Mouse (Mus musculus) ES-Bruce4 (cell line): ENCODE measurements around the gene 4930512M02Rik.

Experiments used
- CTCF ChIP-seq: IDR thresholded peaks from one replicate; pipeline ENCODE4 v1.8.1; 2011; ENCODE audit warnings: low read depth, low read length
- POLR2A ChIP-seq: IDR thresholded peaks from one replicate; pipeline ENCODE4 v1.8.1; 2011; ENCODE audit warnings: low read length; ENCODE audit not compliant: insufficient read depth

DNA sequence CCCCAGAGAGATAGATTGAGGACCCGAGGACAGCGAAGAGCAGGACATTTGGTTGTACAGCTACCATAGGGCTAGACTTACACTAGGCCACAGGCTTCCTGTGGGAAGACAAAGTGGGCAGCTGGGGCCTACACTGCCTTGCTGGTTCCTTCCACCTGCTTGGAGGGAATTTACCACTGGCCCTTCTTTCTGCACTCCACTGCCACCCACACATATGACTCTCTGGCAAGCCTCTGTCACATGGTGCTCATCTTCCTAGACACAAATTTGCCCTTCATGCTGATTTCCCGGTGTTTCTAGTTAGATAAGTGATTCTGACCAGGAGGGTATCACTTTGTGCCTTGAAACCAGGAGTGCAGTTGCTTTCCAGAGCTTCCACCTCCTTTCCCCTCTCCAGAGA, 28.8 kb upstream of the 4930512M02Rik start:
- TF ChIP-seq POLR2A (no peak), CTCF (no peak)
